Mouse (Mus musculus): ENCODE measurements around the gene Polr1d. TPM values are rescaled to one million over a fixed set of nuclear protein-coding genes. Genes with fewer than 3 reads are reported as not detected.

The Polr1d gene
- total and polyA plus RNA-seq, 2 experiments from 2014 or later, result 92.1 to 114 TPM

GRCm38 (mm10) chr5:147098667-147099066, 21.8 kb downstream of the Polr1d start:
- DNase-seq, result no peak
- TF ChIP-seq CTCF (IDR thresholded peaks at IDR 0.05; ENCODE audit: low read depth), result no peak
- H3K27ac ChIP-seq (ENCODE audit: low read depth, low read length), result no peak overlapping the region
- 90% methylated on average over 7 of the region's 7 CpGs for WGBS
- H3K4me3 ChIP-seq (ENCODE audit: low read depth, low read length), result no peak overlapping the region
- H3K27me3 ChIP-seq (ENCODE audit: insufficient read depth, low read length), result no peaks in the 10 kb centered on the region
- no peak for ATAC-seq
- no peaks in the 10 kb centered on the region for H3K9me3 ChIP-seq (ENCODE audit: low read length)
- no peak overlapping the region for H3K4me2 ChIP-seq (ENCODE audit: low read depth)
- peaks cover 21% of the 10 kb centered on the region for H3K36me3 ChIP-seq (ENCODE audit: insufficient read depth)
- no peak overlapping the region for H3K9ac ChIP-seq
- no peaks in the 10 kb centered on the region for H3K4me1 ChIP-seq (ENCODE audit: insufficient read depth)

GRCm38 (mm10) chr5:147100180-147100579, 23.3 kb downstream of the Polr1d start:
- H3K27me3 ChIP-seq (ENCODE audit: insufficient read depth, low read length), result no peaks in the 10 kb centered on the region
- H3K4me2 ChIP-seq (ENCODE audit: low read depth), result no peak overlapping the region
- no peak overlapping the region for H3K9ac ChIP-seq
- ATAC-seq (no peak), DNase-seq (no peak)
- no peak overlapping the region for H3K27ac ChIP-seq (ENCODE audit: low read depth, low read length)
- no peak overlapping the region for H3K4me3 ChIP-seq (ENCODE audit: low read depth, low read length)
- peaks cover 21% of the 10 kb centered on the region for H3K36me3 ChIP-seq (ENCODE audit: insufficient read depth)
- WGBS, result 91% methylated on average over 2 of the region's 2 CpGs
- TF ChIP-seq CTCF (IDR thresholded peaks at IDR 0.05; ENCODE audit: low read depth), result no peak
- H3K9me3 ChIP-seq (ENCODE audit: low read length), result no peaks in the 10 kb centered on the region
- no peaks in the 10 kb centered on the region for H3K4me1 ChIP-seq (ENCODE audit: insufficient read depth)

GRCm38 (mm10) chr5:147102295-147102694, 25.4 kb downstream of the Polr1d start:
- Histone ChIP-seq H3K4me3 (ENCODE audit: low read depth, low read length) (no peak overlapping the region), H3K27ac (ENCODE audit: low read depth, low read length) (no peak overlapping the region), H3K27me3 (ENCODE audit: insufficient read depth, low read length) (no peaks in the 10 kb centered on the region), H3K9me3 (ENCODE audit: low read length) (no peaks in the 10 kb centered on the region), H3K4me2 (ENCODE audit: low read depth) (no peak overlapping the region), H3K36me3 (ENCODE audit: insufficient read depth) (peaks cover 32% of the 10 kb centered on the region), H3K4me1 (ENCODE audit: insufficient read depth) (no peaks in the 10 kb centered on the region), H3K9ac (no peak overlapping the region)
- no peak for DNase-seq
- no peak for ATAC-seq
- no peak for TF ChIP-seq CTCF (IDR thresholded peaks at IDR 0.05; ENCODE audit: low read depth)
- WGBS, result 92% methylated on average over 6 of the region's 6 CpGs

- DNase-seq (no peak), ATAC-seq (no peak)
- WGBS, result 81% methylated on average over 3 of the region's 3 CpGs
- Histone ChIP-seq H3K9ac (no peak overlapping the region), H3K27ac (ENCODE audit: low read depth, low read length) (no peak overlapping the region), H3K27me3 (ENCODE audit: insufficient read depth, low read length) (no peaks in the 10 kb centered on the region), H3K36me3 (ENCODE audit: insufficient read depth) (peaks cover 25% of the 10 kb centered on the region), H3K9me3 (ENCODE audit: low read length) (no peaks in the 10 kb centered on the region), H3K4me1 (ENCODE audit: insufficient read depth) (no peaks in the 10 kb centered on the region), H3K4me2 (ENCODE audit: low read depth) (no peak overlapping the region), H3K4me3 (ENCODE audit: low read depth, low read length) (no peak overlapping the region)
- no peak for TF ChIP-seq CTCF (IDR thresholded peaks at IDR 0.05; ENCODE audit: low read depth)
Measured at GRCm38 (mm10) chr5:147107276-147107675, 30.4 kb downstream of the Polr1d start.

- ATAC-seq (no peak), DNase-seq (no peak)
- Histone ChIP-seq H3K27ac (ENCODE audit: low read depth, low read length) (no peak overlapping the region), H3K4me1 (ENCODE audit: insufficient read depth) (no peaks in the 10 kb centered on the region), H3K9ac (no peak overlapping the region), H3K4me2 (ENCODE audit: low read depth) (no peak overlapping the region), H3K27me3 (ENCODE audit: insufficient read depth, low read length) (no peaks in the 10 kb centered on the region), H3K36me3 (ENCODE audit: insufficient read depth) (peaks cover 25% of the 10 kb centered on the region; the same call in 1 of the 2 replicates), H3K9me3 (ENCODE audit: low read length) (no peaks in the 10 kb centered on the region), H3K4me3 (ENCODE audit: low read depth, low read length) (no peak overlapping the region)
- no peak for TF ChIP-seq CTCF (IDR thresholded peaks at IDR 0.05; ENCODE audit: low read depth)
- WGBS, result 91% methylated on average over 13 of the region's 13 CpGs
Measured at GRCm38 (mm10) chr5:147108861-147109591, 32.2 kb downstream of the Polr1d start.

- 72% methylated on average over 7 of the region's 7 CpGs for WGBS
- DNase-seq, result no peak
- H3K4me2 ChIP-seq (ENCODE audit: low read depth), result no peak overlapping the region
- H3K27me3 ChIP-seq (ENCODE audit: insufficient read depth, low read length), result no peaks in the 10 kb centered on the region
- no peak overlapping the region for H3K4me3 ChIP-seq (ENCODE audit: low read depth, low read length)
- no peak for ATAC-seq
- no peak for TF ChIP-seq CTCF (IDR thresholded peaks at IDR 0.05; ENCODE audit: low read depth)
- peaks cover 13% of the 10 kb centered on the region; the same call in 1 of the 2 replicates for H3K36me3 ChIP-seq (ENCODE audit: insufficient read depth)
- no peaks in the 10 kb centered on the region for H3K4me1 ChIP-seq (ENCODE audit: insufficient read depth)
- H3K9ac ChIP-seq, result no peak overlapping the region
- no peaks in the 10 kb centered on the region for H3K9me3 ChIP-seq (ENCODE audit: low read length)
- no peak overlapping the region for H3K27ac ChIP-seq (ENCODE audit: low read depth, low read length)
Measured at GRCm38 (mm10) chr5:147114738-147115137, 37.9 kb downstream of the Polr1d start.

GRCm38 (mm10) chr5:147115631-147116030, 38.8 kb downstream of the Polr1d start:
- H3K4me2 ChIP-seq (ENCODE audit: low read depth), result no peak overlapping the region
- ATAC-seq (no peak), DNase-seq (no peak)
- no peaks in the 10 kb centered on the region for H3K9me3 ChIP-seq (ENCODE audit: low read length)
- H3K36me3 ChIP-seq (ENCODE audit: insufficient read depth), result peaks cover 13% of the 10 kb centered on the region; the same call in 1 of the 2 replicates
- TF ChIP-seq CTCF (IDR thresholded peaks at IDR 0.05; ENCODE audit: low read depth), result peak; percentile 40
- H3K9ac ChIP-seq, result no peak overlapping the region
- no peak overlapping the region for H3K27ac ChIP-seq (ENCODE audit: low read depth, low read length)
- H3K4me1 ChIP-seq (ENCODE audit: insufficient read depth), result no peaks in the 10 kb centered on the region
- H3K27me3 ChIP-seq (ENCODE audit: insufficient read depth, low read length), result no peaks in the 10 kb centered on the region
- H3K4me3 ChIP-seq (ENCODE audit: low read depth, low read length), result no peak overlapping the region
- WGBS, result 96% methylated on average over 4 of the region's 4 CpGs

All from forebrain, postnatal 0 days (tissue).